Mouse (Mus musculus): Measurements from ENCODE around the gene Grtp1.

The Grtp1 gene
- long read RNA-seq, experiment 1, transcript Grtp1-206 (8 exons, 3,013 nt) = major isoform, 11 of 12 reads
- long read RNA-seq, experiment 1, partial matches to known transcripts = 0 of 12 reads
- long read RNA-seq, experiment 1, other reads (novel, unspliced or antisense) = 1 of 12 reads
- long read RNA-seq, experiment 2, transcript Grtp1-206 (8 exons, 3,013 nt) = major isoform, 11 of 14 reads
- long read RNA-seq, experiment 2, partial matches to known transcripts = 0 of 14 reads
- long read RNA-seq, experiment 2, other reads (novel, unspliced or antisense) = 3 of 14 reads

GRCm38 (mm10) chr8:13200301-13201012 is at the start of gene Grtp1:
TSS of gene Grtp1 (minus strand) at chr8:13200620.
- intact Hi-C loops (cut with DNase I) = no loop called here

- intact Hi-C loops (cut with DNase I) = no loop called here
These were observed 44.0 kb upstream of the Grtp1 start for GRCm38 (mm10) chr8:13244343-13244880.

- intact Hi-C loops (cut with DNase I) = no loop called here
These were observed 42.8 kb upstream of the Grtp1 start for GRCm38 (mm10) chr8:13242985-13243870.

- intact Hi-C loops (cut with DNase I) = no loop called here
These were observed 40.3 kb upstream of the Grtp1 start for GRCm38 (mm10) chr8:13240691-13241090.

- intact Hi-C loops (cut with DNase I) = no loop called here
These were observed 39.6 kb upstream of the Grtp1 start for GRCm38 (mm10) chr8:13240055-13240454.

- intact Hi-C loops (cut with DNase I) = no loop called here
These were observed 34.4 kb upstream of the Grtp1 start for GRCm38 (mm10) chr8:13234803-13235202.

GRCm38 (mm10) chr8:13230471-13230870 is 30.1 kb upstream of the Grtp1 start:
- intact Hi-C loops (cut with DNase I) = no loop called here

- intact Hi-C loops (cut with DNase I) = no loop called here
These were observed 29.4 kb upstream of the Grtp1 start for GRCm38 (mm10) chr8:13229802-13230201.

GRCm38 (mm10) chr8:13228923-13229610 is 28.6 kb upstream of the Grtp1 start:
- intact Hi-C loops (cut with DNase I) = no loop called here

GRCm38 (mm10) chr8:13227184-13227583 is 26.8 kb upstream of the Grtp1 start:
- intact Hi-C loops (cut with DNase I) = no loop called here

- intact Hi-C loops (cut with DNase I) = no loop called here
These were observed 25.9 kb upstream of the Grtp1 start for GRCm38 (mm10) chr8:13226288-13226687.

GRCm38 (mm10) chr8:13224426-13224825 is 24.0 kb upstream of the Grtp1 start:
- intact Hi-C loops (cut with DNase I) = no loop called here

- intact Hi-C loops (cut with DNase I) = no loop called here
These were observed 18.0 kb upstream of the Grtp1 start for GRCm38 (mm10) chr8:13218441-13218840.

GRCm38 (mm10) chr8:13217986-13218385 is 17.6 kb upstream of the Grtp1 start:
- intact Hi-C loops (cut with DNase I) = no loop called here

- intact Hi-C loops (cut with DNase I) = no loop called here
These were observed 16.7 kb upstream of the Grtp1 start for GRCm38 (mm10) chr8:13217093-13217492.

GRCm38 (mm10) chr8:13216386-13216785 is 16.0 kb upstream of the Grtp1 start:
- intact Hi-C loops (cut with DNase I) = no loop called here

GRCm38 (mm10) chr8:13213479-13214268 is 13.3 kb upstream of the Grtp1 start:
- intact Hi-C loops (cut with DNase I) = loop anchor here (5.0 kb wide), 2 partner anchors 236 to 316 kb away; no protein-coding TSS in a partner anchor

GRCm38 (mm10) chr8:13209770-13210169 is 9.3 kb upstream of the Grtp1 start:
- intact Hi-C loops (cut with DNase I) = loop anchor here (5.0 kb wide), 4 partner anchors 47 to 312 kb away; no protein-coding TSS in a partner anchor

GRCm38 (mm10) chr8:13208627-13209355 is 8.4 kb upstream of the Grtp1 start:
- intact Hi-C loops (cut with DNase I) = loop anchor here (5.0 kb wide), 2 partner anchors 46 to 61 kb away; no protein-coding TSS in a partner anchor
